Mouse (Mus musculus) E14TG2a.4 (cell line): ENCODE data around the gene Epsti1.

Source experiments
- CTCF ChIP-seq: conservative IDR thresholded peaks from 2 replicates; pipeline ENCODE4 v1.5.1; 2014; ENCODE audit warnings: low read length
- POU5F1 ChIP-seq: IDR thresholded peaks from 2 replicates; pipeline ENCODE4 v1.6.1; 2014; ENCODE audit warnings: low read length, borderline replicate concordance

- TF ChIP-seq CTCF (no peak), POU5F1 (no peak)
Observed at GRCm38 (mm10) chr14:77905466-77905865, 1.4 kb downstream of the Epsti1 start.
